Mouse (Mus musculus): ENCODE results near the gene Epo.

Gene Epo

DNA sequence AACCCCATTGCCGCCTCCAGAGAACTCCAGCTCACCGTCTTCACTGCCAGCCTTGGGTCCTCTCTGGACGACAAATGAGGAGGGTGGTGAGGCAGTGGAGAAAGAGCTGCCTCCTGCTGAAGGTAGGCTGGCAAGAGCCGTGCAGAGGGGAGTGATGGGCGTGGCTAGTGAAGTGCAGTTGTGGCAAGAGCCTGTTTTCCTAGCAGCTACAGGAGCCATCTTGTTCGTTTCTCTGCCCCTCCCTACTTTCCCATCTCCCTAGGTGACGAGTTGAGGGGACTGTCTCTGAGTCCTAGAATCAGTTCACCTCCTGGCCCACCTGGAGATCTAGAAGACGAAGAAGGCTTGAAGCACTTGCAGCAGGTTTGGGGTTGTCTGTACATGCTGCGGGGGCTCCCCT is 11.2 kb downstream of the Epo start:
- DNase-seq (ENCODE audit: extremely low read depth, low read depth, low spot score) = no peak

DNA sequence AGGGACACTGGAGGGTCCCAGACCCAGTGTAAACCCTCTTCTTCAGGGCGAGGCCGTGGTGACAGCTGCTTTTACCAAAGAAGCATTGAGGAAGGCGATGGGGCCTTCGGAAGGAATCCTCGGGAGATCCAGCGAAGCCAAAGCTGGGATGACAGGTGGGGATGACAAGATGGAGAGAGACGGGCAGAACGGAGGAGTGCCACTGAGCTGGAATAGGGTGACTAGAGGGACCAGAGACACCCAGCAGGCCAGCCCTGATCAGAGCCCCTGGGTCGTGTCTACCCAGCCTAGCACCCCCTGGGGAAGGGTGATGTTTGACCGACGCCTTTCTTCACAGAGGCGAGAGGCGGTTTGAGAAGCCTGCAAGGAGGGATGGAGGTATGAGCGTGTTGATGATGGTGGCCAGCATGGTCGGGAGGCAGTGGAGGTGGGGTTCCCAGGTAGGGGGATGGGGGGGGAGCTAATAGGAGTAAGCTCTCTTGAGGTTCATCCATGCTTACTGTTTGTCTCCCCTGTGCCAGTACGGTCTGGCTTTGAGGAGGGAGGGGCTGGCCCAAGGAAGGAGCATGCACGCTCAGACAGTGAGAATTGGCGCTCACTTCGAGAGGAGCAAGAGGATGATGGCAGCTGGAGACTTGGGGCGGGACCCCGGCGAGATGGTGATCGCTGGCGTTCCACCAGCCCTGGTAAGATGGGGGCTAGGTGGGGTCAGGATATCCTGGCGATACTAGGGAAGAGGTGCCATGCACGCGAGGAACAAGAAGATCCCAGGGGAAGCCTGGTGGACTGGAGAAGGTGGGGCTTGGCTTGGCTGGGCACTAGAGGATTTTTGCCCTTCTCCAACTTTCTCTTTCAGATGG is 13.1 kb downstream of the Epo start:
- no peak for DNase-seq (ENCODE audit: extremely low read depth, low read depth, low spot score)

DNA sequence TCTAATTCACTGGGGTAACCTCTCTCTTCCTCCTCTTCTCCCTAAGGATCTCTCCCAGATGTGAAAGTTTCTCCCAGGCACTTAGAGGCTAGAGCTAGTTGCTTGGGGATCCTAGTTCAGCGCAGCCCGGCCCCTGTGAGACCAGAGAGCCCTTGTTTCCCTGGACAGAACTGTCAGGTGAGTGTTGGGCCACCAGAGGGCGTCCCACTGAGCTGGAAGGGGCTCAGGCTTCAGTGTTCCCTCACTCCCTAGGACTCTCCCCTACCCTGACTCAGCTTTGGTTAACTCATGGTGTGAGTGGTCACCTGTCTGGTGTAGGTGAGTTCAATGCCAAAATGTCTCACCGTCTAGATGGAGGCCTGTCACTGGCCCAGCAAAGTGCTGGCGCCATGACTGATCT is 14.6 kb downstream of the Epo start, which contains the start of gene Gigyf1:
Gene Gigyf1 (plus strand): TSS at position 113 of the 400 bp plus-strand sequence.
- no peak for DNase-seq (ENCODE audit: extremely low read depth, low read depth, low spot score)

DNA sequence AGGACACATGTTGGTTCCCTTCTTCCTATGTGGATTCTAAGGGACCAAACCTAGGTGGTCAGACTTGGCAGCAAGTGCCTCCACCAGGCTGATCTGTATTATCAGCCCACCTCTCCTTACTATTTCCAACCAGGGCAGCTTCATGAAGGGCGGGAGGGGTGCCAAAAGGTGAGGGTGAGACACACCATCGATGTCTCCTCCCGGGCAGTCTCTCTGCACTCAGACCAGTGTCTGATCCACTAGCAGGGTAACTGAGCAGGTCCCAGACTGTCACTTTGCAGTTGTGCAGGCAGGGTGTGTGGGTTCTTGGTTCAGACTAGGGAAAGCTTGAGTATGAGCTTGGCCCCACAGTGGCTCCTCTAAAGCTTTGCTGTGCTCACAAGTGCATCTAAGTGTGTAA is 18.2 kb downstream of the Epo start:
- no peak for DNase-seq (ENCODE audit: extremely low read depth, low read depth, low spot score)

DNA sequence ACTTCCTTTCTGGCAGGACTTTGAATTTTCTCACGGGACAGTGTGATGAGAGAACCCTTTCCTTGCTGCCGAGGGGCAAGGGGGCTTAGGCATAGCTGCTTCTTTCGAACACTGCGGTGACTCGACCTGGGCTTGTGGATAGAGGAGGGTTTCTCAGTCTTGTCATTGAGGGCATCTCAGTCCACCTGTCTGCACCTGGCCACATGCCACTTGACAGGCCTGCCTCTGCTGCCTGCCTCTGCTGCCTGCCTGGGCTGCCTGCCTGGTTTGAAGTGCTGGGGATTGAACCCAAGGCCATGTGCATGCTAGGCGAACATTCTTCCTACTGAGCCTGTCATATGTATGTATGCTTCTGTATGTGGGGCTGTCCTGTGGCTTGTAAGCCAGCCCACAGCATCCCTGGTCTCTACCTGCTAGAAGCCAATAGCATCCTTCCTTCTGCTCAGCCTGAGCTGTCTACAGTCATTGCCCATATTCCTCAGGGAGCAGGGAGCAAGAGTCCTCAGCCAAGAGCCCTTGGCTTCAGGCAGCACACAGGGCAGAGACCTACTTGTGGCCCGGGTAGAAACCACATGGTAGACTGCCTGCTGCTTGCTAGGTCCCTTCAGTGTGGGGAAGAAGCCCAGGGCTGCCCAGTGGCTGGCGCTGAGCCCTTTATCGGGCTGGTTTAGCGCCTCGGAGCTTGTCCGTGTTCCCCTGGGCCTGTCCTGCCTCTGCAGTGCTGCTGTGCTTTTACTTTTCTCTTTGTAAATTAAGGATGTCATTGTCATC is 18.9 kb downstream of the Epo start:
- DNase-seq (ENCODE audit: extremely low read depth, low read depth, low spot score) = no peak

DNA sequence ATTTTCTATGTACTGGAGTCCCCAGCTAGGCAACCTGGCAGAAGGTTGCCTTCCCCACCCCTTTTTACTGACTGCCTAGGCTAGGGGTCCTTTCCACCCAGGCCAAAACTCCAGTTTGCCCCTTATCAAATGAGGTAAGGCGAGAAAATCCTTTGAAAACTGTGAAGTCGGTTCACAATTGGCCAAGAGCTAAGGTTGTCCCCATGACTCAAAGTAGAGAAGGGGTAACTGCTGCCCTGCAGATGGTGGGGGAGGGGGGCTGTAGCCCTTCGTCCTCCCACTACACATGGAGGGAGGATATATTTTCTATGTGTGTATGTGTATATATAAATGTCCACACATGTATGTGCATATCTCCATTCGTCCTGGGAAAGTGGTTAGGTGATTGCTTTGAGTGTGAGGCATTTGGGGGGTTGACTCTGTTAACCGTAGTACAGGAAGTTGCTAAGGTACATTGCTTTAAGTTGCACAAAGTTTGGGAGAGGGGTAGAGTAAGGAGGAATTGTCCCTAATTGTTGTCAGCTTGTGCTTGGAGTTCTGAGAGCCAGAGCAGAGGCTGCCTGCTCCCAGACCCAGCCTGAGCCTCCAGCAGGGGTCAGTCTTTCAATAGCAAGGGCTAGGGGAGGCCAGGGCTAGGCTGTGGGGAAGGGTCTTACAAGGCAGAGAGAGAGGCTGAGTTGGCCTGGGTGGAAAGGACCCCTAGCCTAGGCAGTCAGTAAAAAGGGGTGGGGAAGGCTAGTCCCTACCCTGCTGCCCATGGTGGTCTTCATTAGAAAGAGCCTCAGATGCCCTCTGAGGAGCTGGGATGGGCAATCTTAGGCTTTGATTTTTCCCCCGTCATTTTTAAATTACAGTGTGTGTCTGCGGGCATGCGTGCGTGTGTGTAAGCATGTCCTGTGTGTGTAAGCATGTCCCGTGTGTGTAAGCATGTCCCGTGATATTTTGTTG is 19.9 kb downstream of the Epo start:
- no peak for DNase-seq (ENCODE audit: extremely low read depth, low read depth, low spot score)

DNA sequence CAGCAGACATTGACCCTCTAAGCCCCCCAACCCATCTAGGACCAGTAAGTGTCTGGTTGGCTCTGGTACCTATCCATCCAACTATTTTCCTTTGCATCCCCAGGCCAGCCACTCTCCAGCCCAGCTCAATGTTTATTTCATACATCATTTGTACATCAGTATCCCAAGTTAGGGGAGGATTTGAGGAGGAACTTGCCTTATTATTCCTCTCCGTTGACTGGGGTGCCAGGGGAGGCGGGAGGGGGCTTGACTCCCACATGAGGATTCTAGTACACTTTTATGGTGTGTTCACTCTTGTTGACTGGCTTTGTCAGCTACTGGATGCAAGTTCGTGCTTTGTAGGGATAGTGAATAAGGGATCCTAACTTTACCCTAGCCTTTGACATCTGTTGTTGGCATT is 21.3 kb downstream of the Epo start:
- no peak for DNase-seq (ENCODE audit: extremely low read depth, low read depth, low spot score)

DNA sequence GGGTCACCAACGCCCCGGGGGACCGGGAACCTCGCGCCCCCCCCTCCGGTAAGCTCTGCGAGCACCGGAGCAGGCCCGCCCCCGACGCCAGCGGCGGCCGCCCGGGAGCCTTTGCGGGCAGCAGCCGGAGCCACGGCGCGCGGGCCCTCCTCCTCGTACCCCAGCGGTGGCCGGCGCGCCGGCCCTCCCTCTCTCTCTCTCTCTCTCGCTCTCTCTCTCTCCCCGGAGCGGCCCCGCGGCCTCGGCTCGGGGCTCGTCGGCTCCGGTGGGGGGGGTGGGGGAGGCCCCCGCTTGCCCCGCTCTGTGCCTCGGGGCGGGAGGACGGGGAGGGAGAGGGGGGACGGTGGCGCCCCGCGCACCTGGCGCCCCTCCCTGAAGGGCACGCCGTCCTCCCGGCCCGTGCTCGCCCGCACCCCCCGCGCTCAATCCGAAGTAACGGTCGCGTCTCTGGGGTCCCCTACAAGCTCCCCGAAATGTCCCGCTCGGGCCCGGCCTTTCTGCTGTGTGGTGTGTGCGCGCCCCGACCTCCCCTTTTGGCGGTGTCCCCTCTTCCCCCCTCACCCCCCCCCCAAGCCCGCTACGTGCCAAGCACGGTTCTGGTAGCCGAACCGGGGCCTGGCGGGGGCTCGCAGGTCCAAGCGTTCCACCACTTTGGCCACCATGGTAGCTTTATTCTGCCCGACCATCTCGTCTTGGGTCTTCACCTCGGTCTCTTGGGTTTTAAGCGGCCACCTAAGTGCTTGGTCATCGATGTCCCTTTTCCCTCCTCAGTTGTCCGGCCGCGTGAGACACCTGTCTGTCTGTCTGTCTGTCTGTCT is 22.3 kb downstream of the Epo start:
- DNase-seq (ENCODE audit: extremely low read depth, low read depth, low spot score) = no peak

DNA sequence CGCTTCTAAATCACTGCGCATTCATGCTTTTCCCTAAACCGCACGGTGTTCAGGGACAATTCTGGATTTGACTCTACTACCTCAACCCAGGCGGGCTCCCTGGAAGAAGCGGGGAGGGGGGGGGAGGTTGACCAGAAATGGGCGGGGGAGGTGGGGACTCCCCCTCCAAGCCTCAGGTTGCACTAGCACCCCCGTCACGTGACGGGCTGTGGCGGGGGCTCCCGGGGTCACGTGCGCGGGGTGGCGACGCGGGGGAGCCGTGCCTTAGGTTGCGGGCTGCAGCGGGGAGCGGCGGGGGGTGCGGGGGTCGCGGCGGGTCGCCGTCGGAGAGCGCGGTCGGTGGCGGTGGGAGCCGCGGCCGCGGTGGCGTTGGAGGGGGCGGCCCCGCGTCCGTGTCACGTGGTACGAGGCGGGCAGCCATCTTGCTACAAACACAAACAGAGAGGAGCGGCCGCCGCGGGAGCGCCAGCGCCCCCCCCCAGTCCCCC is 23.0 kb downstream of the Epo start:
- DNase-seq (ENCODE audit: extremely low read depth, low read depth, low spot score) = no peak

DNA sequence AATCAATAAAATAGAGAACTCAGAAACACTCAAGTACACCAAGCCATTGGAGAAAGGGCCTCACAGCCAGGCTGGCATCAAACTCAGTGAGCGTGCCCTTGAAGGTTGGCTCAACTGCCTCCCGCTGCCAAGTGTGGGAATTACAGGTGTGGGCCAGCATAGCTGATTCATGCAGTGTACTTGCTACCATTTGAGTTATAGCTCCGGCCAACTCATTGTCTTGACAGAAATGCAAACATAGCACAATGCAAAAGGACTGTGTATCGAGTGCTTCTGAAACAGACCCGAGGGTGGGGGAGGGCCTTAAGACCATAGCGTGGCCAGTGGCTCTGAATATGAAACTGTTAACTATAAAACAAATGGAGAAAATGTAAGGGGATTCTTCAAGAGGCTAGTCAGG is 29.0 kb downstream of the Epo start:
- DNase-seq (ENCODE audit: extremely low read depth, low read depth, low spot score) = no peak

DNA sequence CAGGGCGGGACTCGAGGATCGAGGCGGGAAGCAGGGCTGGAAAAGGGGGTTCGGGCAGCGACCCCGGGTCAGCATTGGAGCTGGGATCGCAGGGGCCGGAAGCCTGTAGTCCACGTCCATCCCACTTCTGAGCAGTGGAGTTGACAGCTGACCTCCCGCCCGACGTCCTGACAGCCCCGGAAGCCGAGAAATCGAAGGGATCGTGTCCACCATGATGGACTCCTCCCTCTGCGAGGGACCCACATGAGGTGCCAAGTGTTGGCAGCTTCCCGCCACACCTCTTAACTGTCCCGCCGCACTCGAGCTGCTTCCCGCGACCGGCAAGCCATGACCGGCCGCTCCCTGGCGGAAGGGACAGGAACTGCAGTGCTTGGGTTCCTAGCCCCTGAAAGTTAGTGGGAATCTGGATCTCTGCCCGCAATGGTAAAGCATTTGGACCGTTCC is 30.4 kb downstream of the Epo start:
- DNase-seq (ENCODE audit: extremely low read depth, low read depth, low spot score) = peak; percentile 26

DNA sequence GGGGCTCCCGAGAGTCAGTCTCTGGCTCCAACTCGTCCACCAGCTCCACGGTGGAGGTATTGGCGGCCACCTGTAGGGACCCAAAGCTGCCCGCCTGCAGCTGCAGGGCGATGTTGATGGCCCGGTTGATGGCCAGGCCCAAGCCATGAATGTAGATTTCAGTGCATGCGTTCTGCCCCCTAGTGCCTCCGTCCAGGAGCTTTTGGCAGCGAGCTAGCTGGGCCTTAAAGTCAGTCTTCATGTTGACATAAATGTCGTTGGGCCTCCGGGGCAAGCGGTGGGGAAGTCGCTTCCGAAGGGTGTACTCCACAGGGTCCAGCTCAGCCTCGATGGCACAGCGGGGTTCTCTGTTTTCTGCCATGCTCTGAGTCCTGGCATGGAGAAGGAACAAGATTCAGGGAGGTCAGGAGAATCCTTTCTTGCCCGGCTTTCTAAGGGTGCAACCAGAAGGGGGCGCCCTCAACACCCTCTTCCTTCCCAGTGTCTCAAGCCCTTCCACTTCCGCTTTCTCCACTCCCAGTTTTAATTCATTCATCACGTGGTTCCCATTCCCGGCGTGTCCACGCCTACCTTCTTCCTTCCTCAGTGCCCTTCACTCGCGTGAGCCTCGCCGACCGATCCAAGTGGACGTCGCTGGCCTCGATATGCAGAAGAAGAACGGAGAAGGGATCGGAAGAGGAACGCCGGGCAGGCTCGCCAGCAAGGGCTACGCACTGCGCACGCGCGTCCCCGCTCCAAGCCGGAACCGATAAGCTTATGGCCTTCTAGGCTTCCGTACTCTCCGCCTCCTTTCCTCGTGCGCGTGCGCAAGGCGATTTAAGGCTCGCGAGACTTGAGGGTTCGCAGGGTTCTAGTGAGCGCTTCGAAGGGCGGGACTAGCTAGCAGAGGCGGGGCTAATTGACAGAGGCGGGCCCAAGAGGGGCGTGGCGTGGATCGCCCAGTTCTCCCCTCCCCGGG is 31.1 kb downstream of the Epo start, which contains the start of gene Pop7:
Gene Pop7 (minus strand): TSS at position 810 of the 958 bp plus-strand sequence.
- DNase-seq (ENCODE audit: extremely low read depth, low read depth, low spot score) = peak; percentile 79

DNA sequence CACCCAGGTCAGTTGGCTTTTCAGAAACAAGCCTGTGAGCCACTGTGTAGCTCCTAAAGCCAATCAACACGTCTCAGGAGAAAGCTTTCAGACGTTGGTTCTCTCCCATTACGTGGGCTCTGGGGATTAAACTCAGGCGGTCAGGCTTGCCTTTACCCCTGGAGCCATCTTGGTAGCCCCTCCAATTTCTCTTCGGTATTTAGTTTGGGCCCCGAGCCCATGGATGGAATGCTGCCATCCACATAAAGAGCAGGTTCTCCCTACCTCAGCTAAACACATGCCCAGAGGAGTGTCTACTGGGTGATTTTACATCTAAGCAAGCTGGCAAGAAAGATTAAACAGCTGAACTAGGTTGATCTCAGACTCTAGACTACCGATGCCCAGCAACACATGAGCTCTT is 32.9 kb downstream of the Epo start:
- no peak for DNase-seq (ENCODE audit: extremely low read depth, low read depth, low spot score)

DNA sequence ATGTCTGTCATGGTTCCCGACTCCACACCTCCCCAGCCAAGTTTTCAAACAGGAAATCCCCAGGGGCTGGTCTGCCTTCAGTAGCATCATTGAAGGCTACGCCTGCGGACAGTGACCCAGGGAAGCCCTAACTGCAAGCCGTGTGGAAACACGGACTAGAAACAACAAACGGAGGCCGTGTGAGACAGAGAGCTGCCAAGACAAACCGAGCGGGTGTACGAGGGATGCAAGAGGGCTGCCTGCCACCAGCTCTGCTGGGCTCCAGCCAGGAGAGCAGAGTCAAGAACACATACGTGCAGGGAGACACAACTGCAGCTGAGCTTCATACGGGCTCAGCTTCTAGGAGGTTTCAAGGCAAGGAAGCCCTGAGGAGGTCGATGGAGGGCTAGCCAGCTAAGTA is 39.2 kb downstream of the Epo start:
- DNase-seq (ENCODE audit: extremely low read depth, low read depth, low spot score) = peak; percentile 16

DNA sequence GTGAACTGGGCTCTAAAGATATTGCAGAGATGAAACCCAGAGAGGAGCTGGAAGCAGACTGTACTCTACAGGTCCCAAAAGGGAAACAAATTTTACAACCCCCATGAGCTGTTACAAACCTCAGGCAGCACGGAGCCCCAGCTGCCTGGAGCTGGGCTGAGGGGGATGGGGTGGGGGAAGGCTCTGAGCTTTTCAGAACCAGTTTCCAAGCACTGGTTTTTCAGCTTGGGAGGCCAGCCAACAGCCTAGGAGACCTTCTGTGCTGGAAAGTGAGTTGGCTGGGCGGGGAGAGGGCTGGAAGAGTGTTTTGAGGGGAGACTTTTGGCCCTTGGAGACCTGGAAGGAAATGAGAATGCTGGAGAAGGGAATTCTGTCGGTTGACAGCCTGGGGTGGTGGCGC is 41.5 kb downstream of the Epo start:
- no peak for DNase-seq (ENCODE audit: extremely low read depth, low read depth, low spot score)

DNA sequence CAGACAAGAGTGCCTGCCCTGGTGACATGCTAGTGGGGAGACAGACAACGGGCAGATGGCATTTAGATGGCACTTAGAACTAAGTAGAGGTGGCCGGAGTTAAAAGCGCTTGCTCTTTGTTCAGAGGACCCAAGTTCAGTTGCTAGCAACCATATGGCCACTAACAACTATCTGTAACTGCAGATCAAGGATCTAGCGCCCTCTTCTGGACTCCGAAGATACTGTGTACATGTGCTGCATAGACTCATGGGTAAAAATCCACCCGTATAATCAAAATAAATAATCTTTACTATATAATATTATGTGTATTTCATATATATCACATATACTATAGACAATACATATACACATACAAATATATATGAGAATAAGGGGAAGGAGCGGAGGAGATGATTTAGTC is 45.4 kb downstream of the Epo start:
- DNase-seq (ENCODE audit: extremely low read depth, low read depth, low spot score) = no peak

DNA sequence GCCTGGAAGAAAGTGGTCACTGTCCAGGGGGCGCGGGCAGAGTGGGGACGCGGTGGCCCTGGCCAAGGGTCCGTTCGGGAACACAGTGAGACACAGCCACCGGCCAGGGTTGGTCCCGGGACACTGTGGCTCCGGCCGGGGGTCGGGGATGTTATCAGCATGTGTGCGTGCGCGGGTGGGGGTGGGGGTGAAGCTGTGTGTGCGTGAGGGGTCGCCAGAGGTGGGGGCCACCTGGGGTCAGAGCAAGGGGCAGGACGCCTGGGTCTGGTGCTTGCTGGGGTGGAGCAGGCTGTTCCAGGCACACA is 47.2 kb downstream of the Epo start:
- DNase-seq (ENCODE audit: extremely low read depth, low read depth, low spot score) = no peak

DNA sequence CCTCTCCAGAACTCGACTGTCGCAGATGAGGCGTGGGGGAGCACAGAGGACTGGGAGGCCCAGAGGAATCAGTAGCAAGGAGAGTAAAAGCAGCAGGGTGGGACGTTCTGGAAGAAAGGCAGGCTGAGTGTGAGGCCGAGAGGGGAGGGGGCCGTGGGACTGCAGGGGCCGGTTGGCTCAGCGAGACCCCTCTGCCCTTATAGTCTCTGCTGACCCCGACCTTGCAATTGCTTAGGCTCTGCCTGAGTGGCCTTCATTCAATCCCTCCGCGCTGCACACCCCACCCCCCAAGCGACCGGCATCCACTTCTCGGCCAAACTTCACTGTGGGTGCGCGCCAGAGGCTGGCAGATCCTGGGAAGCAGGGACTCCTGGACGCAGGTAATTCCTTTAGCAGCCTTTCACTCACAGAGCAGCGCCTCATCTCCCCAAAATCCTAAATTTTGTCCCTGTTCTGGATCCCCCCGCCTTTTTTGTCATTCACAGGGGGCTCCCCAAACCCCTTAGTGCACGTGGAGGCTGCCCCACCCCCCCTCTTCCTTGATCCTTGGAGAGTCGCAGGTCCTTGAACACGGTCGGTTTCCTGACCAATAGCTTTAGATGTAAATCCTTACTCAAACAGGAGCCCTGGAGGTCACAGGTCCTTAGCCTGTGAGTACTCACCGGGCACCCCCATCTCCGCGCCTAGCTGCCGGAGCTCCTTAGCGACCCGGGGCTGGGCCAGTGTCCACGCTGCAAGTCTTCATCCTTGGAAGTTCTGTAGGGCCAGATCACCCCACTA is 47.8 kb downstream of the Epo start:
- DNase-seq (ENCODE audit: extremely low read depth, low read depth, low spot score) = no peak

All from fat pad, adult 2 months (tissue).